Mouse (Mus musculus): ENCODE data around the gene Gm5168.
"Not testable (repeated sequence)": the region's sequence is repeated elsewhere in the genome, so short reads cannot be mapped to it uniquely, and the experiment has no call there.

The Gm5168 gene
- long read RNA-seq, experiment 1: 0 reads
- long read RNA-seq, experiment 2: 0 reads

GRCm38 (mm10) chrX:26050941-26051340 is at the start of gene Gm5168:
Gene Gm5168, minus strand, starts transcription at chrX:26051041.
- intact Hi-C loops (cut with DNase I): not testable (repeated sequence)

Measured in adrenal gland (tissue).